17 mouse cellular contexts compared by ENCODE assay signal in genomic region chr4:97948250-97948649, GRCm38 (mm10).
DNase-seq lines count a peak whose midpoint lies in the region; ATAC-seq lines count a peak whose summit lies in the region.
"Had no signal": no experiment of that assay in that cellular context is flagged by ENCODE, and none has a peak within 500 bp of the region (broad histone marks: within the 10 kb centered on the region; RNA-seq: fewer than 3 reads in every experiment).

No protein-coding gene starts in this region.

- no peaks in the 10 kb centered on the region for H3K27me3 ChIP-seq in embryonic facial prominence, embryonic 11.5 days (ENCODE audit: control insufficient read depth, insufficient read depth, low read length)
- no peaks in the 10 kb centered on the region for H3K27me3 ChIP-seq in hindbrain, embryonic 11.5 days (ENCODE audit: control insufficient read depth, insufficient read depth, low read length)
- H3K27me3 ChIP-seq in midbrain, embryonic 14.5 days (ENCODE audit: control insufficient read depth, insufficient read depth, low read length), result no peaks in the 10 kb centered on the region
- no peaks in the 10 kb centered on the region for H3K27me3 ChIP-seq in heart, embryonic 12.5 days (replicated peaks)
- H3K27me3 ChIP-seq: embryonic facial prominence, embryonic 13.5 days; limb, embryonic 12.5 days had no signal

- no peak for ATAC-seq in embryonic facial prominence, embryonic 11.5 days (replicated peaks; ENCODE audit: insufficient number of reproducible peaks, low FRiP score, low TSS enrichment, low read depth)
- ATAC-seq in hindbrain, embryonic 11.5 days (ENCODE audit: low FRiP score), result peak; percentile 82
- ATAC-seq in midbrain, embryonic 14.5 days (ENCODE audit: low FRiP score, low TSS enrichment), result 0 out of 2 replicates have a peak, but pooled peaks have one; percentile 31
- no peak for ATAC-seq in heart, embryonic 12.5 days (ENCODE audit: insufficient number of reproducible peaks, low FRiP score)
- ATAC-seq: liver, postnatal 0 days had no signal

- no peak overlapping the region for H3K4me3 ChIP-seq in embryonic facial prominence, embryonic 11.5 days (ENCODE audit: low read depth, low read length)
- H3K4me3 ChIP-seq in hindbrain, embryonic 11.5 days (ENCODE audit: low read depth, low read length), result no peak overlapping the region
- no peak overlapping the region for H3K4me3 ChIP-seq in midbrain, embryonic 14.5 days (replicated peaks; ENCODE audit: low read depth, low read length)
- H3K4me3 ChIP-seq in heart, embryonic 12.5 days, result no peak overlapping the region
- H3K4me3 ChIP-seq: embryonic facial prominence, embryonic 13.5 days; heart, adult 2 months; limb, embryonic 12.5 days; myocyte had no signal

- H3K9me3 ChIP-seq in embryonic facial prominence, embryonic 11.5 days (replicated peaks; ENCODE audit: control insufficient read depth, low read length), result no peaks in the 10 kb centered on the region
- no peaks in the 10 kb centered on the region for H3K9me3 ChIP-seq in hindbrain, embryonic 11.5 days (ENCODE audit: control insufficient read depth, low read length)
- no peaks in the 10 kb centered on the region for H3K9me3 ChIP-seq in midbrain, embryonic 14.5 days (ENCODE audit: control insufficient read depth, low read length)
- H3K9me3 ChIP-seq in heart, embryonic 12.5 days (replicated peaks), result no peaks in the 10 kb centered on the region
- H3K9me3 ChIP-seq: embryonic facial prominence, embryonic 13.5 days; limb, embryonic 12.5 days had no signal

- DNase-seq in Muller cell, postnatal 12 days (ENCODE audit: inconsistent ontology term), result peak; percentile 79
- DNase-seq in embryonic facial prominence, embryonic 11.5 days (ENCODE audit: low spot score), result peak; percentile 20
- DNase-seq in hindbrain, embryonic 11.5 days (ENCODE audit: low spot score), result peak; percentile 47
- peak; percentile 53 for DNase-seq in midbrain, embryonic 14.5 days
- DNase-seq in left cerebral cortex, adult 9 months (ENCODE audit: low spot score in 2 of 2), result no peak
- no peak for DNase-seq in left cerebral cortex, postnatal 25 days (ENCODE audit: low spot score in 2 of 2)
- DNase-seq in spleen, adult 18-20 months, result no peak
- DNase-seq: B cell, adult 2 months; cerebellum, adult 18-20 months; heart, adult 2 months; layer of hippocampus, adult 9-11 months; liver, postnatal 0 days; lung, postnatal 4 days had no signal

- H3K4me2 ChIP-seq in embryonic facial prominence, embryonic 11.5 days (ENCODE audit: low read depth, low read length), result no peak overlapping the region
- H3K4me2 ChIP-seq in hindbrain, embryonic 11.5 days (replicated peaks; ENCODE audit: low read depth, low read length), result no peak overlapping the region
- H3K4me2 ChIP-seq in midbrain, embryonic 14.5 days (ENCODE audit: low read length), result peak overlapping the region; percentile 30
- no peak overlapping the region for H3K4me2 ChIP-seq in heart, embryonic 12.5 days
- H3K4me2 ChIP-seq: embryonic facial prominence, embryonic 13.5 days; limb, embryonic 12.5 days had no signal

- H3K4me1 ChIP-seq in embryonic facial prominence, embryonic 11.5 days (ENCODE audit: control insufficient read depth, insufficient read depth, low read length), result no peaks in the 10 kb centered on the region
- no peaks in the 10 kb centered on the region for H3K4me1 ChIP-seq in hindbrain, embryonic 11.5 days (replicated peaks; ENCODE audit: control insufficient read depth, insufficient read depth, low read length)
- peaks cover 16% of the 10 kb centered on the region for H3K4me1 ChIP-seq in midbrain, embryonic 14.5 days (ENCODE audit: control insufficient read depth, insufficient read depth, low read length)
- H3K4me1 ChIP-seq in heart, embryonic 12.5 days (replicated peaks), result peaks cover 33% of the 10 kb centered on the region

- no peaks in the 10 kb centered on the region for H3K36me3 ChIP-seq in embryonic facial prominence, embryonic 11.5 days (replicated peaks; ENCODE audit: control insufficient read depth, insufficient read depth, low read depth, low read length)
- H3K36me3 ChIP-seq in hindbrain, embryonic 11.5 days (ENCODE audit: control insufficient read depth, insufficient read depth, low read length), result no peaks in the 10 kb centered on the region
- H3K36me3 ChIP-seq in midbrain, embryonic 14.5 days (ENCODE audit: control insufficient read depth, insufficient read depth, low read length), result no peaks in the 10 kb centered on the region
- H3K36me3 ChIP-seq in heart, embryonic 12.5 days, result no peaks in the 10 kb centered on the region
- H3K36me3 ChIP-seq: embryonic facial prominence, embryonic 13.5 days; limb, embryonic 12.5 days had no signal

- WGBS in embryonic facial prominence, embryonic 11.5 days, result 34% methylated on average over 8 of the region's 8 CpGs
- 32% methylated on average over 8 of the region's 8 CpGs for WGBS in hindbrain, embryonic 11.5 days
- WGBS in midbrain, embryonic 14.5 days, result 12% methylated on average over 8 of the region's 8 CpGs
- WGBS in heart, embryonic 12.5 days, result 60% methylated on average over 8 of the region's 8 CpGs

- intact Hi-C loops in left cerebral cortex, postnatal 25 days (cut with DNase I), result no loop called here

- H3K9ac ChIP-seq in embryonic facial prominence, embryonic 11.5 days (replicated peaks; ENCODE audit: low read length), result no peak overlapping the region
- H3K9ac ChIP-seq in hindbrain, embryonic 11.5 days (ENCODE audit: low read depth, low read length), result no peak overlapping the region
- H3K9ac ChIP-seq in midbrain, embryonic 14.5 days (replicated peaks; ENCODE audit: low read length), result no peak overlapping the region
- no peak overlapping the region for H3K9ac ChIP-seq in heart, embryonic 12.5 days
- H3K9ac ChIP-seq: embryonic facial prominence, embryonic 13.5 days; limb, embryonic 12.5 days; liver, postnatal 0 days had no signal

- no peak overlapping the region for H3K27ac ChIP-seq in embryonic facial prominence, embryonic 11.5 days (replicated peaks; ENCODE audit: low read depth, low read length)
- peak overlapping the region; percentile 55 for H3K27ac ChIP-seq in hindbrain, embryonic 11.5 days (ENCODE audit: low read depth, low read length)
- peak overlapping the region; percentile 43; the same call in 1 of the 2 replicates for H3K27ac ChIP-seq in midbrain, embryonic 14.5 days (replicated peaks; ENCODE audit: low read depth, low read length)
- no peak overlapping the region for H3K27ac ChIP-seq in heart, embryonic 12.5 days (ENCODE audit: poor library complexity, severe bottlenecking)
- H3K27ac ChIP-seq: embryonic facial prominence, embryonic 13.5 days; heart, adult 2 months; limb, embryonic 12.5 days had no signal

Comparison
In these comparisons a context has a peak if more than half of its experiments do, and no peak if none do; other contexts are left out.
1. DNase-seq: peak in Muller cell, postnatal 12 days (single experiment), embryonic facial prominence, embryonic 11.5 days (single experiment), hindbrain, embryonic 11.5 days (single experiment) and midbrain, embryonic 14.5 days (single experiment); none in left cerebral cortex, adult 9 months (0 of 2), left cerebral cortex, postnatal 25 days (0 of 2) and spleen, adult 18-20 months (0 of 2).
2. ATAC-seq: peak in hindbrain, embryonic 11.5 days (single experiment) and midbrain, embryonic 14.5 days (single experiment); none in embryonic facial prominence, embryonic 11.5 days (single experiment) and heart, embryonic 12.5 days (single experiment).
3. H3K27ac ChIP-seq: peak in hindbrain, embryonic 11.5 days (single experiment) and midbrain, embryonic 14.5 days (single experiment); none in embryonic facial prominence, embryonic 11.5 days (single experiment) and heart, embryonic 12.5 days (single experiment).